Mouse (Mus musculus) heart, postnatal 0 days (tissue): ENCODE results near the gene F13b.

Source experiments
- CTCF ChIP-seq: IDR thresholded peaks from 2 replicates; pipeline ENCODE4 v1.5.1; 2016; ENCODE audit warnings: antibody characterized with exemption, control low read depth, low read depth
- EP300 ChIP-seq: IDR thresholded peaks from 2 replicates; pipeline ENCODE4 v1.6.1; 2016; ENCODE audit warnings: antibody characterized with exemption, low read depth

DNA sequence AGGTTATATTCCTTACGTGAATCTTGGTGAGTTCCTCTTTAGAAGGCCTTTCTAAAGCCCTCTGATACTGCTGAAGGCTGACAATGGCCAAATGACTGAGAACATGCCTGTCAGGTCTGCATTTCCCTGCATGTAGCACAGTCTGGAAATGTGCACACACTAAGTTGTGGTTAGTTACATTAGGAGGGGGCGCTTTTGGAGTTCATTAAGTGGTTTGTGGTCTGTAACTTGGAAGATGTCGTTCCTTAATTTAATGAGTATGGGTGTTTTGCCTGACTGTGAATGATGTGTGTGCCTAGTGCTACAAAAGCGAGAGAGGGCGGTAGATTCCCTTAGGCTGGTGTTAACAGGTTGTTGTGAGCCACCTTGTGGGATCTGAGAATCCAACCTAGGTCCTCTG is 40.7 kb upstream of the F13b start:
- TF ChIP-seq CTCF (no peak), EP300 (no peak)
